Mouse (Mus musculus) embryonic fibroblast, embryonic 13.5 days (primary cell): ENCODE measurements at regions not wholly inside any gene's neighbourhood (a gene's known extent, or its start where the extent isn't known, plus 50 kb on each side); places are given as distances from the start of the nearest gene placed in this dataset.
"Not testable (repeated sequence)": the region's sequence is repeated elsewhere in the genome, so short reads cannot be mapped to it uniquely, and the experiment has no call there.

Source experiments
- H3K27ac ChIP-seq: 2 replicates; pipeline ENCODE4 v1.5.1; 2012; ENCODE audit warnings: low read length, control low read depth, inconsistent platforms; ENCODE audit not compliant: insufficient read depth
- H3K4me1 ChIP-seq: 2 replicates; pipeline ENCODE4 v1.6.1; 2011; ENCODE audit warnings: low read length; ENCODE audit not compliant: control insufficient read depth, insufficient read depth
- H3K4me3 ChIP-seq: 2 replicates; pipeline ENCODE4 v1.5.1; 2011; ENCODE audit warnings: mild to moderate bottlenecking, control low read depth, low read length; ENCODE audit not compliant: insufficient read depth
- CTCF ChIP-seq: IDR thresholded peaks from 2 replicates; pipeline ENCODE4 v1.5.1; 2011; ENCODE audit warnings: mild to moderate bottlenecking, control low read depth, low read length, moderate library complexity, borderline replicate concordance; ENCODE audit not compliant: insufficient read depth
- POLR2A ChIP-seq: IDR thresholded peaks from 2 replicates; pipeline ENCODE4 v1.6.1; 2011; ENCODE audit warnings: low read depth, mild to moderate bottlenecking, control low read depth, low read length, moderate library complexity

DNA sequence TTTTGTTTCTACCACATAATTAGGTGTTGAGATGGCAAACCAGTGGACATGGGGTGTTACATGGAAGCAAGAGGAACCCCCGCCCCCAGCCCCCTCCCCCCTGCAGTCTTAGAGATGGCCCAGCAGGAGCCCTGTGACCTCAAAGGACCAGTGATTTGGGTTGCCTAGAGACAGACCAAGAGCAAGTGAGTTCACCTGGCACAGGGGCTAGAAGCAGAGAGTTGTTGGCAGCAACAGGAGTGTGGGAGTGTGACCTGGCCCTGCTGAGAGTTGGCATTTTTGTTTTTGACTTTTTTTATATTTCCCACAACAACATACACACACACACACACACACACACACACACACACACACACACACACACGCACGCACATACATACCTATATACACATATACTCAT is 987.9 kb downstream of the Cdh18 start:
- Histone ChIP-seq H3K4me1 (no peaks in the 10 kb centered on the region), H3K27ac (no peak overlapping the region), H3K4me3 (no peak overlapping the region)
- TF ChIP-seq POLR2A, result no peak

DNA sequence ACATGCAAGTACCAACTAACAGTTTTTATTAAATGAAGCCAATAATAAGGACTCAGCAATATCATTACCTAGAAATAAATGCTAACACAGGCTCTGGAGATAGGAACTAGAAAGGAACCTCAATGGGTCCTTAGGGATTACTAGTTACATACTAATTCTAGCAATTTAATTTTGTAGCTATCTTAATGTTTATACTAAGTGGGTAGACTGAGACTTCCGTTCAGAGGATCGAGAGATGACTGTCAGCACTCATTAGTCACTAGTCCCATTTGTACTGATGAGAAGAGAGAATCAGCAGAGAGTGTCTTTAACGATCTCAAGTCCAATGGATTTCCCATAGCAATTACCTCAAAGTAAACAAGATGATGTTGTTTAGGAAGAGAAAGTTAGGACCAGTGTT is 988.6 kb downstream of the Cdh18 start:
- Histone ChIP-seq H3K4me3 (no peak overlapping the region), H3K4me1 (no peaks in the 10 kb centered on the region), H3K27ac (no peak overlapping the region)
- TF ChIP-seq POLR2A, result no peak
- TF ChIP-seq CTCF, result no peak

DNA sequence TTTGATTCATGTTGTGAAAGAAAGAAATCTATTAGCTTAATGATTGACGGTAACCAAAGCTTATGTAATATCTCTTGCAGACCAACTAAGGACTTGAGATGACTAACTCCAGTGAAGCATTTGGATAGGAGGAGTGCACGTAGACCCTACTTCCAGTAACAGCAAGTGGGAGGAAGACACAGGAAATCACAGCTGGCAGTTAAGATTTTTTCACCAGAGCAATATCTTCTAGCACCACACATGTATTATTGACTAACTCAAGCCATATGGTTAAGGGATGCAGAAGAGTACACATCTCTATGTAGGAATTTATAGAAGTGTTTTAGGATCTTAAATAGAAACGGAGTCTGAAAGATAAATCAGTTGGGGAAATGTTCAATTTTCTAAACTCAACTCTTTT is 1011.3 kb downstream of the Cdh18 start:
- TF ChIP-seq CTCF (no peak), POLR2A (no peak)
- Histone ChIP-seq H3K27ac (no peak overlapping the region), H3K4me3 (no peak overlapping the region), H3K4me1 (peaks cover 3% of the 10 kb centered on the region; the same call in 1 of the 2 replicates)

DNA sequence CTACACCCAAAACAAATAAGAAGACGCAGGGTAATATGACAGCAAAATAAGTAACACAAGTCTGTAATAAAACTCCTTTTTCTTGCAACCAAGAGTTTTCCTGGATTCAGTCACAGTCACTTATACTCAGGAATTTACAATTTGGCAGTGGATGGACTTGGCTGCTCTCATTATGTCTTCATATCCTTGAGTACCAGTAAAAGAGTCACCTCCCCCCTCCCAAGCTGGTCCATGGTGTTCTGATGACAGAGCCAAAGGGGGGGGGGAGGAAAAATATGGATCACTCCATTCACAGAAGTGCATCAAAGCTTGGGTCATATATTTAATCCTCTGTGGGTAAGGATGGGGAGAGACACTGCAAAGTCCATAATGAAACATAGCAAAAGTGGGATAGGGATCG is 1013.4 kb downstream of the Cdh18 start:
- H3K27ac ChIP-seq, result no peak overlapping the region
- H3K4me1 ChIP-seq, result peaks cover 5% of the 10 kb centered on the region; the same call in 1 of the 2 replicates
- TF ChIP-seq CTCF, result no peak
- no peak for TF ChIP-seq POLR2A
- H3K4me3 ChIP-seq, result no peak overlapping the region

DNA sequence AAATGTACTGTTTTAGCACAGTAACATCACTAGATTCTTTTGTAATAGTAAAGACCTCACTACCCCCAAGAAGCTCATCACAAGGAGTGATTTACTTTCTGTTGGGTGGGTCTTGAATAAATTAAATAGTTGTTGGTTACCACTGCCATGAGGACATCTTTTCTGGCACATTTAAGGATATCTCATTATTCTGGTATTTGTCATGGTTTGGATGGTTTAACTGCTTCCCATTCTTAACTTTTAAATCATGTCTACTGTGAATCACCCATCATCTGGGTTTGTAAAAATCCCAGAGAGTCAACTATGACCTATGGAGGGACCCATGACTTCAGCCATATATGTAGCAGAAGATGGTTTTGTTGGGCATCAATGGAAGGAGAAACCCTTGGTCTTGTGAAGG is 1016.2 kb downstream of the Cdh18 start:
- peak overlapping the region; percentile 51; the same call in 1 of the 2 replicates for H3K27ac ChIP-seq
- TF ChIP-seq CTCF, result no peak
- TF ChIP-seq POLR2A, result no peak
- H3K4me3 ChIP-seq, result no peak overlapping the region
- H3K4me1 ChIP-seq, result peaks cover 5% of the 10 kb centered on the region; the same call in 1 of the 2 replicates

DNA sequence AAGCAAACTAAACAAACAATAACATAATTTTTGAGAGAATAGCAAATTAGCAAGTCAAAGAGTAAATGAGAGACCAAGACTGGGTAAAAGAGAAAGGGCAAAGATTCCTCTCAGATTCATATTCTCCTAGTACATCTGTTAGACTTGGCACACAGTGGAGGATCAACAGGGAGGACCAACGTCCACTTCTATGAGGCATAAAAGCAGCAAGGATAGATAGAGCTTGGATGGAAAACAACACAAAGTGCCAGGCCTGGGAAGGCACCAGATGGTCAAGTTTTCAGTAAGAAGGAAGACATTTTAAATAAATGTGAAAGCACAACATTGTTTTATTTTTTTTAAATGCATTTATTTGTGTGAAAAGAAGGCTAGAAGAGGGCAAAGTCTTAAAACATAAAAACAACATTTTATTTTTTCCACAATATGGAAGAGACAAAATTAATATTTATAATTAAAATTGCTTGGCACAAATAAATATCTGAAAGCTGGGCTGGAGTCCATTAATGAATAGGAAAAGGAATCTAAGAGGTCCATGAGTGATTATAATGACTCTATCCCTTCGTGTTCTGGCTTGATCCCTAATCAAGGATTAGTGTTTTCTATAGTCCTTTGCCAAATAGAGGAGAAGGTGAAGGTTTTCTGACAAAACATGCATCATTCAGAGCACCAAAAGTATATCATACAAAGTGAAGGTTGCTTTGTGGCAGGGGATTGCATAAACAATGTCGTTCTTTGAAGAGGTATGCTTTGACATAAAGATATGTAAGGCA is 1018.2 kb downstream of the Cdh18 start:
- no peak overlapping the region for H3K4me3 ChIP-seq
- no peak for TF ChIP-seq POLR2A
- no peak for TF ChIP-seq CTCF
- H3K27ac ChIP-seq, result no peak overlapping the region
- peaks cover 5% of the 10 kb centered on the region; the same call in 1 of the 2 replicates for H3K4me1 ChIP-seq

DNA sequence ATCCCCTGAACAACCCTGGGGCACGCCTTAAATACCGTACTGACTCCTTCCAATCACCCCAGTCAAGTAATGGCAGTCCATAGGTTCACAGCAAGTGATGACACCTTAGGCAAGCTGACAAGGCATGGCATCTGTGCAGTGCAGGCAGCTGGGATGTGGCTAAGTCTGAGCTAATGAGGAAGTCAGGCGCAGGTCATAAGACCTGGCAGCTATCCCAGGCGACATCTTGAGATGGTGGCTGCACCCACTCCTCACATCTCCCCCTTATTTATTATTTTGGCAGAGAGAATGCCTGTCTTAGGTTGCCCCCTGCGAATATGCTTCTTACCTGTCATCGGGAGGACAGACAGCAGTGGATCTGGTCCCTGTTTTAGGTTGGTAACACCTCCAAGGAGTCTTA is 1019.8 kb downstream of the Cdh18 start:
- not testable (repeated sequence) for H3K27ac ChIP-seq, H3K4me3 ChIP-seq, H3K4me1 ChIP-seq

DNA sequence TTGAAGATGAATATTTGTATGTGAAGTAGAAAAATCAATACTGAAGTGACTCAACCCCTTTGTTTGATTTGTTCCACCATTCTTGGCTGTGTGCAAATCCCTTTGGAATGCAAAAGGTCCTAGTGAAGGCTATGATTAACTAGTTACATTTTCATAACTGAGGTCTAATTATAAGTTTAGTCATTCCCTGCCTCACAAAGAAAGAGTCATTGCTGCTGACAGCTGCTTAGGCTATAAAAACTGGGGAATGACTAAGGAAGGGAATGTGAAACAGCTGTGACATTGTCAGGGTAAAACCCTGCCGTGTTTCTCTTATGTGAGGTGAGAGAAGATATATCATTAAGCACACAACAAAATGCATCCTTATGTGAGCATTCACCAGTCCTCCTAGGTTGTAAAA is 1033.1 kb downstream of the Cdh18 start:
- peak; percentile 14; the same call in 1 of the 2 replicates for TF ChIP-seq POLR2A
- no peak for TF ChIP-seq CTCF
- Histone ChIP-seq H3K27ac (no peak overlapping the region), H3K4me1 (no peaks in the 10 kb centered on the region), H3K4me3 (no peak overlapping the region)

DNA sequence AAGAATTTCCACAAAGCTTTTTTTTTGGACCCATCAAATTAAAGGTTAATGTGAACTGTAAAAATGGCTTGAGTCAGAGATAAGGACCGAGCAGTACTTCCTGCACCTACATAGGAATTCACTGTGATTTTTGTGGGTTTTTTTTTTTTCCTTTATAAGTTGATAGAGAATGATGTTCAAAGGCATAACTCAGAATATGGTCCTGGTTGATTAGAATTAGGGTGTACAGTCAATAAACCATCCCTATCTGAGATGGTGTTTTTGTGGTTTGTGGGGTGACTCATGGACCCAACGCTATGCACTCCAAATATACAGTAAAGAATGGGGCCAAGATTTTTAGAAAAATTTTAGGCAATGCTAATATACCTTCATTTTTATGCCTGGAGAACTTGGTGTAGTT is 1041.6 kb downstream of the Cdh18 start:
- no peak overlapping the region for H3K27ac ChIP-seq
- TF ChIP-seq POLR2A (no peak), CTCF (no peak)
- H3K4me3 ChIP-seq, result no peak overlapping the region
- no peaks in the 10 kb centered on the region for H3K4me1 ChIP-seq

DNA sequence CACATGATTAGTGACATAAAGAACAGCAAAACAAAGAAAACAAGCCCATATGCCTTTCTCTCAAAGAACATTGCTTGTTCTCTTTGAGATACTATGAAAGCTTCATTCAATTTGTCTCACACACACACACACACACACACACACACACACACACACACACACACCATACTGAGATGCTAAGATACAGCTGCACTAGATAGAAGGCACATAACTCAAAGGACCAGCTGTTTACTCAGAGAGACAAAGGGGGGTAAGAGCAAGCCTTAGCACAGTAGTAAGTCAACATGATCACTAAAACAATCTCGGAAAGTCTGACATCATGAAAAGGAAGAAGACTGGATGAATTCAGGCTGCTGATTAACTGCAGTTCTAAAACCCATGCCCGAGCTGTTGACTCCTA is 1051.6 kb downstream of the Cdh18 start:
- H3K4me1 ChIP-seq, result no peaks in the 10 kb centered on the region
- no peak overlapping the region for H3K27ac ChIP-seq
- no peak overlapping the region for H3K4me3 ChIP-seq
- no peak for TF ChIP-seq CTCF
- TF ChIP-seq POLR2A, result no peak
